27 mouse cellular contexts compared by ENCODE assay signal in genomic region chr13:50973379-50973778, GRCm38 (mm10).
DNase-seq lines count a peak whose midpoint lies in the region; ATAC-seq and TF ChIP-seq lines count a peak whose summit lies in the region.
"Had no signal": no experiment of that assay in that cellular context is flagged by ENCODE, and none has a peak within 500 bp of the region (broad histone marks: within the 10 kb centered on the region; RNA-seq: fewer than 3 reads in every experiment).

No protein-coding gene starts in this region.

- no peak overlapping the region for H3K9ac ChIP-seq in heart, embryonic 15.5 days
- H3K9ac ChIP-seq in heart, embryonic 11.5 days (ENCODE audit: low read depth, low read length), result no peak overlapping the region
- no peak overlapping the region for H3K9ac ChIP-seq in midbrain, embryonic 15.5 days
- H3K9ac ChIP-seq: embryonic facial prominence, embryonic 12.5 days; intestine, embryonic 15.5 days; liver, postnatal 0 days; neural tube, embryonic 12.5 days; stomach, embryonic 15.5 days had no signal

- no peak for DNase-seq in G1E (ENCODE audit: low spot score)
- DNase-seq in brain, adult 2 months (ENCODE audit: low read depth, low spot score), result peak; percentile 16
- DNase-seq in cerebellum, postnatal 4 days (ENCODE audit: low spot score in 2 of 2), result no peak
- DNase-seq in heart, postnatal 4 days, result no peak
- DNase-seq: adrenal gland, postnatal 10 days; cerebellum, adult 11-12 months; cerebellum, postnatal 25 days; kidney, adult 9 months; kidney, postnatal 36 days; layer of hippocampus, adult 9-11 months; left cerebral cortex, postnatal 4 days; liver; liver, postnatal 0 days; lung, postnatal 10 days; right cerebral cortex, postnatal 14 days had no signal

- no peaks in the 10 kb centered on the region for H3K36me3 ChIP-seq in heart, embryonic 15.5 days
- no peaks in the 10 kb centered on the region for H3K36me3 ChIP-seq in heart, embryonic 11.5 days (ENCODE audit: control insufficient read depth, insufficient read depth, low read length)
- no peaks in the 10 kb centered on the region for H3K36me3 ChIP-seq in G1E (replicated peaks)
- H3K36me3 ChIP-seq in midbrain, embryonic 15.5 days (replicated peaks), result no peaks in the 10 kb centered on the region
- H3K36me3 ChIP-seq: embryonic facial prominence, embryonic 12.5 days; heart, embryonic 10.5 days; intestine, embryonic 15.5 days; neural tube, embryonic 12.5 days; stomach, embryonic 15.5 days had no signal

- 0 out of 2 replicates have a peak, but pooled peaks have one; percentile 31 for ATAC-seq in heart, embryonic 15.5 days (replicated peaks; ENCODE audit: insufficient number of reproducible peaks, insufficient read depth, low FRiP score, low read depth)
- no peak for ATAC-seq in heart, embryonic 11.5 days (replicated peaks; ENCODE audit: insufficient number of reproducible peaks, low FRiP score, low TSS enrichment)
- peak; percentile 69 for ATAC-seq in G1E (ENCODE audit: extremely low read depth, insufficient number of reproducible peaks, low FRiP score, poor library complexity, severe bottlenecking)
- peak; percentile 75 for ATAC-seq in midbrain, embryonic 15.5 days (replicated peaks)
- ATAC-seq: activated CD4-positive, CD25-positive, alpha-beta regulatory T cell, adult 4 months; forebrain, embryonic 16.5 days; intestine, embryonic 15.5 days; liver, postnatal 0 days had no signal

- H3K27me3 ChIP-seq in heart, embryonic 15.5 days, result no peaks in the 10 kb centered on the region
- no peaks in the 10 kb centered on the region for H3K27me3 ChIP-seq in heart, embryonic 11.5 days (ENCODE audit: control insufficient read depth, insufficient read depth, low read length)
- H3K27me3 ChIP-seq in G1E (ENCODE audit: insufficient read depth, low read length), result no peaks in the 10 kb centered on the region
- no peaks in the 10 kb centered on the region for H3K27me3 ChIP-seq in midbrain, embryonic 15.5 days (replicated peaks)
- H3K27me3 ChIP-seq: embryonic facial prominence, embryonic 12.5 days; intestine, embryonic 15.5 days; neural tube, embryonic 12.5 days; stomach, embryonic 15.5 days had no signal

- H3K4me3 ChIP-seq in heart, embryonic 15.5 days, result no peak overlapping the region
- no peak overlapping the region for H3K4me3 ChIP-seq in heart, embryonic 11.5 days (ENCODE audit: low read depth, low read length)
- no peak overlapping the region for H3K4me3 ChIP-seq in G1E (ENCODE audit: low read depth, low read length)
- no peak overlapping the region for H3K4me3 ChIP-seq in midbrain, embryonic 15.5 days
- H3K4me3 ChIP-seq: embryonic facial prominence, embryonic 12.5 days; erythroblast, embryonic 14.5 days; heart, embryonic 10.5 days; intestine, embryonic 15.5 days; left cerebral cortex, adult 2 months; neural tube, embryonic 12.5 days; stomach, embryonic 15.5 days had no signal

- no peak for TF ChIP-seq CTCF in G1E (IDR thresholded peaks at IDR 0.05; ENCODE audit: low read depth, low read length)

- no peak overlapping the region for H3K27ac ChIP-seq in heart, embryonic 15.5 days
- no peak overlapping the region for H3K27ac ChIP-seq in heart, embryonic 11.5 days (ENCODE audit: low read depth, low read length)
- no peak overlapping the region for H3K27ac ChIP-seq in midbrain, embryonic 15.5 days
- H3K27ac ChIP-seq: embryonic facial prominence, embryonic 12.5 days; heart, embryonic 10.5 days; intestine, embryonic 15.5 days; left cerebral cortex, adult 2 months; neural tube, embryonic 12.5 days; stomach, embryonic 15.5 days had no signal

- 54% methylated on average over 8 of the region's 8 CpGs for WGBS in heart, embryonic 15.5 days
- WGBS in heart, embryonic 11.5 days (ENCODE audit: insufficient replicate concordance), result 47% methylated on average over 8 of the region's 8 CpGs
- WGBS in midbrain, embryonic 15.5 days, result 41% methylated on average over 8 of the region's 8 CpGs

- H3K4me1 ChIP-seq in heart, embryonic 15.5 days (replicated peaks), result no peaks in the 10 kb centered on the region
- H3K4me1 ChIP-seq in heart, embryonic 11.5 days (ENCODE audit: control insufficient read depth, insufficient read depth, low read length), result no peaks in the 10 kb centered on the region
- no peaks in the 10 kb centered on the region for H3K4me1 ChIP-seq in G1E (ENCODE audit: insufficient read depth, low read depth, low read length)
- H3K4me1 ChIP-seq in midbrain, embryonic 15.5 days, result 0 out of 2 replicates have a peak, but pooled peaks cover 3% of the 10 kb centered on the region
- H3K4me1 ChIP-seq: stomach, embryonic 15.5 days had no signal

- no peaks in the 10 kb centered on the region for H3K9me3 ChIP-seq in heart, embryonic 15.5 days (replicated peaks)
- no peaks in the 10 kb centered on the region for H3K9me3 ChIP-seq in heart, embryonic 11.5 days (replicated peaks; ENCODE audit: control insufficient read depth, low read length)
- H3K9me3 ChIP-seq in G1E (replicated peaks), result no peaks in the 10 kb centered on the region
- no peaks in the 10 kb centered on the region for H3K9me3 ChIP-seq in midbrain, embryonic 15.5 days
- H3K9me3 ChIP-seq: embryonic facial prominence, embryonic 12.5 days; heart, embryonic 10.5 days; intestine, embryonic 15.5 days; neural tube, embryonic 12.5 days; stomach, embryonic 15.5 days had no signal

- no peak overlapping the region for H3K4me2 ChIP-seq in heart, embryonic 15.5 days
- no peak overlapping the region for H3K4me2 ChIP-seq in heart, embryonic 11.5 days
- no peak overlapping the region for H3K4me2 ChIP-seq in midbrain, embryonic 15.5 days
- H3K4me2 ChIP-seq: embryonic facial prominence, embryonic 12.5 days; intestine, embryonic 15.5 days; neural tube, embryonic 12.5 days; stomach, embryonic 15.5 days had no signal
